Mouse (Mus musculus) forebrain, embryonic 15.5 days (tissue): ENCODE results near the gene Slc25a21. TPM values are rescaled to one million over a fixed set of nuclear protein-coding genes. Genes with fewer than 3 reads are reported as not detected.
A peak's percentile ranks its signal among the peaks of the same experiment; 100 is the strongest.
"Not testable (repeated sequence)": the region's sequence is repeated elsewhere in the genome, so short reads cannot be mapped to it uniquely, and the experiment has no call there.

Experiments used
- ATAC-seq: fragments of 200-750 bp; cut with Nextera tagmentation; replicated peaks from 2 replicates; pipeline ENCODE4 v1.8.0; 2017; ENCODE audit warnings: mild to moderate bottlenecking, moderate TSS enrichment, moderate library complexity
- H3K27ac ChIP-seq: fragments of 300-500 bp; sonication (generic); replicated peaks from 2 replicates; pipeline ENCODE4 v1.5.1; 2015; ENCODE audit warnings: mild to moderate bottlenecking, inconsistent platforms
- H3K27me3 ChIP-seq: fragments of 300-500 bp; sonication (generic); 2 replicates; pipeline ENCODE4 v1.6.1; 2015; ENCODE audit warnings: inconsistent platforms
- H3K36me3 ChIP-seq: fragments of 300-500 bp; sonication (generic); 2 replicates; pipeline ENCODE4 v1.6.1; 2015; ENCODE audit warnings: mild to moderate bottlenecking, inconsistent platforms
- H3K4me1 ChIP-seq: fragments of 300-500 bp; sonication (generic); 2 replicates; pipeline ENCODE4 v1.6.1; 2015; ENCODE audit warnings: inconsistent platforms
- H3K4me2 ChIP-seq: fragments of 300-500 bp; sonication (generic); replicated peaks from 2 replicates; pipeline ENCODE4 v1.6.1; 2015; ENCODE audit warnings: mild to moderate bottlenecking, inconsistent platforms
- H3K4me3 ChIP-seq: fragments of 300-500 bp; sonication (generic); 2 replicates; pipeline ENCODE4 v1.5.1; 2015; ENCODE audit warnings: mild to moderate bottlenecking, inconsistent platforms
- H3K9ac ChIP-seq: fragments of 300-500 bp; sonication (generic); replicated peaks from 2 replicates; pipeline ENCODE4 v1.6.1; 2015; ENCODE audit warnings: mild to moderate bottlenecking, inconsistent platforms
- H3K9me3 ChIP-seq: fragments of 300-500 bp; sonication (generic); 2 replicates; pipeline ENCODE4 v1.6.1; 2016; ENCODE audit warnings: inconsistent platforms
- WGBS: fragments of 180-500 bp; shearing (Covaris S2); methylation state at CpG from one replicate; pipeline ENCODE4 v1.1.7; 2015; ENCODE audit warnings: mixed read lengths; 5-methylcytosine and 5-hydroxymethylcytosine counted together
- polyA plus RNA-seq: library from polyadenylated mRNA; unstranded; fragments of >200 nt; fragmentation: Nextera tagmentation; extraction: Ambion mirVana; gene quantifications from 2 replicates; pipeline ENCODE4 v1.2.1, GENCODE M21; 2015

Slc25a21 gene
- 0.08 TPM in 1 of 2 replicates, not detected in the other for polyA plus RNA-seq

DNA sequence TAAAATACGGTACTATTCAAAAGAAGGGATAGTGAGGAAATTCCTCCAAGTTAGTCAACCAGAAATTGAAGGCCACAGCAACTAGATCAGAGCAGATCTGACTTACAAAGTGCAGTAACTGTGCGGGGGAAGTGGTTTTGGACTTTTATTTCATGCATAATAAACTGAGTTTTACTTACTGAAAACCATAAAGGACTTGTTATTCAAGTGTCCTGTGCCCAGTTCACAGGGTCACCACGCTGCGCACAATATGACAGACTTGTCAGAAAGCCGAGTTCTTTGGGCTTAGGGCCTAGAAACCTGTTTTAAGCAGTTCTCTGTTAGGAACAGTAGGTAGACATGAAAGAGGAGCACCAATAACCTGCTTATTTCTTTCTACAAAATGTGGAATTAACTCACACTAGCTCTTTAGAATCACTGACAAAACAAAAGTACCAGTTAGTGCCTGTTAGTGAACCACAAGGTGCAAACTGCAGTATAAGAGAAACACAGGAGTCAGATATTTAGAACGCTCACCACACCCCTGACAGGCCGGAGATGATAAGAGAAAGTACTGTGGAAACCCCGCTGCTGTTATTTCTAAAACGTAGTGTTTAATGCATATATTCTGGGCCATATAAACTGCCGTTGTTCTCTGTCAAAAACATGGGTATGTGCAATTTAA is at the start of gene Slc25a21:
TSS of gene Slc25a21 (minus strand) at position 110 of the 664 bp plus-strand sequence.
- Histone ChIP-seq H3K4me1 (peaks cover 9% of the 10 kb centered on the region), H3K27ac (no peak within 1 kb of the TSS), H3K4me2 (peak within 1 kb of the TSS; percentile 95), H3K27me3 (0 out of 2 replicates have a peak, but pooled peaks cover 7% of the 10 kb centered on the region), H3K4me3 (peak within 1 kb of the TSS; percentile 47), H3K9me3 (no peaks in the 10 kb centered on the region), H3K36me3 (no peaks in the 10 kb centered on the region), H3K9ac (peak within 1 kb of the TSS; percentile 45)
- 64% methylated on average over 10 of the region's 10 CpGs for WGBS
- no peak for ATAC-seq

DNA sequence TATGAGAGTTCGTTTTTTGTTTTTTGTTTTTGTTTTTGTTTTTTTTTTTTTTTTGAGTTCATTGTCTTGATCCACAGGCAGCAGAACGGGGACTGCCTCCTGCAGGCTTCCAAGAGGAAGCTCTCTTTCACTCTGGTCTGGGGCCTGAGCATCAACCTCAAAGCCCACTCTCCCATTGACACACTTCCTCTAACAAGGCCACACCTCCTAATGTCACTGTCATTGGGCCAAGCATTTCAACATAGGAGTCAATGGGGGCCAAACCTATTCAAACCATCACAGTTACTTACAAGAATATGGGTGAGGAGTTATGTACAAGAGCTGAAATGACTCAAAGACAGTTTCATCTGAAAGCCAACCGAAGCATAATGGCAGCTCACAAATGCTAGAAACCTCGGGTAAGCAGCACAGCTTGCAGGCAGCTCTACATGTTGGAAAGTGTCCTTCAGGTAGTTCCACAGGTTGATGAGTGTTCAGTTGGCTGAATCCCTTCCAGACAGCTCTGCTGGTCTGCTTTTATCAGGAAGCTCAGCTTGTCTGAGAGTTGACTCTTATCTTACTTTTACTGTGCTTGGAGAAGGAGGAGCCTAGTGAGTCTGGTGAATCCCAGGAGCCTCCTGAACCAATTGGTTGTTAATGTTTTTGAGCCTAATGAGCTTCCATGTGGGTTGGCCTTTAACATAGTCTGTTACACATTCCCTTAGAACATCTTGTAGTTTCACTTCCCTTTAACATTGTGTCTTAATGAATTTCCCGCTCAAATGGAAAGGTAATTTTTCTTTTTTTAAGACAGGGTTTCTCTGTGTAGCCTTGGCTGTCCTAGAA is 46.6 kb upstream of the Slc25a21 start:
- Histone ChIP-seq H3K9ac (no peak overlapping the region), H3K4me3 (no peak overlapping the region), H3K27me3 (no peaks in the 10 kb centered on the region), H3K4me1 (no peaks in the 10 kb centered on the region), H3K4me2 (no peak overlapping the region), H3K36me3 (peaks cover 16% of the 10 kb centered on the region), H3K9me3 (no peaks in the 10 kb centered on the region), H3K27ac (no peak overlapping the region)
- ATAC-seq: no peak
- WGBS: 89% methylated on average over 5 of the region's 5 CpGs

DNA sequence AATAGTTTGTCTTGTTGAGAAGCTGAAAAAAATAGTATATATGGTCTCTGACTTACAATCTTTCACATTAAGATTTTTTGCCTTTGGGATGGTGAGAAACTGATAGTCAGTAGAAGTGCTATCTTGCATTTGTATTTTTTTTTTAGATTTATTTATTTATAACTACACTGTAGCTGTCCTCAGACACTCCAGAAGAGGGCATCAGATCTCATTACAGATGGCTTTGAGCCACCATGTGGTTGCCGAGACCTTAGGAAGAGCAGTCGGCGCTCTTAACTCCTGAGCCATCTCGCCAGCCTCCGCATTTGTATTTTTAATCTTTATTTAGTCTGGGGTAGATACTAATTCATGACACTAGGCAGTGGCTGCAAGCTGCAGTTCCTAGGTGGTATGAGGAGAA is 36.1 kb upstream of the Slc25a21 start:
- Histone ChIP-seq H3K4me3 (no peak overlapping the region), H3K27ac (no peak overlapping the region), H3K9ac (no peak overlapping the region), H3K4me2 (no peak overlapping the region), H3K4me1 (peaks cover 9% of the 10 kb centered on the region), H3K36me3 (peaks cover 3% of the 10 kb centered on the region), H3K27me3 (no peaks in the 10 kb centered on the region), H3K9me3 (no peaks in the 10 kb centered on the region)
- ATAC-seq: no peak
- 91% methylated on average over 5 of the region's 5 CpGs for WGBS

DNA sequence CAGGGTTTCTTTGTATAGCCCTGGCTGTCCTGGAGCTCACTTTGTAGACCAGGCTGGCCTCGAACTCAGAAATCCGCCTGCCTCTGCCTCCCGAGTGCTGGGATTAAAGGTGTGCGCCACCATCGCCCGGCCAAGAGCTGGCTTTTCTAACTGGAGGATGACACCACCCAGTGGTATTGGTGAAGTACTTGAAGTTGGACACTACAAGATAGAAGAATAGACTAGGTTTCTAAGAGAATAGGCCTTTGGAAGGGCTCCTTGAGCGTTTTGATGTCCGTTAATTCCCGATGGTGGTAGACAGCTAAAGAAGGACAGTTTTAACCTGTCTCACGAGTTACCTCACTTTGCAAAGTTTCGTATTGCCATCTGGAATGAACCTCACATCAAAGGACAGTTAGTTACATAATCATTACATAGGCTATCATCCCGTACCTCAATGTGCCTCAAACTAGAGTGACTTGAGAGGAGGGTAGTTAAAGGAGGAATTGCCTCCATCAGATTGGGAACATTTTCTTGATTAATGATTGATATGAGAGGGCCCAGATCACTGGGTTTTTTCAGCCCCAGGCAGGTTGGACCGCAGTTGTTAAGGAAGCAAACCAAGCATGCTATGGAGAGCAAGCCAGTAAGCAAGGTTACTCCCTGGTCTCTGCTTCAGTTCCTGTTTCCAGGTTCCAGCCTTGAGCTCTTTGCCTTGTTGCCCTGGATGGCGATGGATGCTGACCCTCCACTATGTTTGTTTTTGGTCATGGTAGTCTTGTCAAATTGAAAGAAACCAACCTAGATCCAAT is 34.0 kb upstream of the Slc25a21 start:
- Histone ChIP-seq H3K27ac (no peak overlapping the region), H3K4me2 (peak overlapping the region; percentile 60), H3K4me3 (peak overlapping the region; percentile 88), H3K9me3 (no peaks in the 10 kb centered on the region), H3K36me3 (no peaks in the 10 kb centered on the region), H3K9ac (peak overlapping the region; percentile 77), H3K4me1 (peaks cover 9% of the 10 kb centered on the region), H3K27me3 (no peaks in the 10 kb centered on the region)
- 73% methylated on average over 14 of the region's 14 CpGs for WGBS
- 0 out of 2 replicates have a peak, but pooled peaks have one; percentile 1 for ATAC-seq

DNA sequence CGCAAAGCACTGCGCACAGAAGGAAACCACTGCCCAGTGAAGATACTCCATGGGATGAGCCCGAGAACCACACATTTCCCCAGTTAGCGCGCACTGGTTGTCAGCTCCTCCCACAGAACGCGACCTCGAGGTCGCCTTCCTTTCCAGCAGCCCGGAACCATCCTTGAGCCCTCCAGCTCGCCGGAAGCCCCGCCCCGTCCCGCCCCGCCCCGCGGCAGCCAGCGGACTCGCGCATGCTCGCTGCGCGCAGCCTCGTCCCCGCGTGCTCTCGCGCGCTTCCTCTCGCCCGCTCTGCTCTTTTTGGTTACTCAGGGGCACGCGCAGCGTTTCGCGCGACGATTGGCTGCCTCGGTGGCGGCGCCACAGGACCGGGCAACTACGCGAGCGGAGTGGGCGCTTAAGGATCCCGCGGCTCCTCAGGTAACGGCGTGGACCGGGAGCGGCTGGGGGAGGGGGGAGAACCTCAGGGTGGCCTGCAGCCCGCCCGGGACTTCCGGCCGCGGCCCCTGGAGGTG is 33.0 kb upstream of the Slc25a21 start, which contains the start of the genes Prps1l3 and Mipol1:
TSS of gene Prps1l3 (plus strand) at position 221 of the 515 bp plus-strand sequence.
TSS of gene Mipol1 (plus strand) at position 236 of the 515 bp plus-strand sequence.
- Histone ChIP-seq H3K9me3 (no peaks in the 10 kb centered on the region), H3K27ac (peak within 1 kb of the TSS; percentile 82), H3K4me2 (peak within 1 kb of the TSS; percentile 60), H3K4me1 (peaks cover 9% of the 10 kb centered on the region), H3K4me3 (peak within 1 kb of the TSS; percentile 88), H3K9ac (peak within 1 kb of the TSS; percentile 77), H3K27me3 (no peaks in the 10 kb centered on the region), H3K36me3 (no peaks in the 10 kb centered on the region)
- under 1% methylated on average over 58 of the region's 58 CpGs for WGBS
- peak; percentile 98 for ATAC-seq

DNA sequence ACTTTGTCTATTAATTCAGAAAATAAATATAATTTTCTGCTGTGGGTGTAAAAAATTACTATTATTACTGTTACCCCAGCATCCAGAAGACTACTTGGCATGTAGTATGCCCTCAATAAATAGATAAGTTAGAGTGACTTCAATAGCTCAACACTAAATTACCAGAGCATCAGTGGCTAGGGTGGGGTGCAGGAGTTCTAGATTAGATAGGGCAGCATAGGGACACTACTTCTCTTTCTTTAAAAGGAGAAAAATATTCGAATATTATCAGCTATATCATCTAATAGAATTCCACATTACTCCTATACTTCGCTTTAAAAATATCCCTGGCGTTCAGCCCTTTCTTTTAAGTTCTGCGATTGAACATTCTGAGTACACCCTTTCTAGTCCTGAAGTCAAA is 32.4 kb upstream of the Slc25a21 start:
- WGBS: 33% methylated on average over 4 of the region's 4 CpGs
- no peaks in the 10 kb centered on the region for H3K27me3 ChIP-seq
- H3K27ac ChIP-seq: peak overlapping the region; percentile 82
- H3K4me3 ChIP-seq: peak overlapping the region; percentile 88
- H3K4me2 ChIP-seq: peak overlapping the region; percentile 60
- peaks cover 9% of the 10 kb centered on the region for H3K4me1 ChIP-seq
- no peaks in the 10 kb centered on the region for H3K36me3 ChIP-seq
- ATAC-seq: peak; percentile 1; the same call in 1 of the 2 replicates
- H3K9ac ChIP-seq: peak overlapping the region; percentile 77
- H3K9me3 ChIP-seq: no peaks in the 10 kb centered on the region

DNA sequence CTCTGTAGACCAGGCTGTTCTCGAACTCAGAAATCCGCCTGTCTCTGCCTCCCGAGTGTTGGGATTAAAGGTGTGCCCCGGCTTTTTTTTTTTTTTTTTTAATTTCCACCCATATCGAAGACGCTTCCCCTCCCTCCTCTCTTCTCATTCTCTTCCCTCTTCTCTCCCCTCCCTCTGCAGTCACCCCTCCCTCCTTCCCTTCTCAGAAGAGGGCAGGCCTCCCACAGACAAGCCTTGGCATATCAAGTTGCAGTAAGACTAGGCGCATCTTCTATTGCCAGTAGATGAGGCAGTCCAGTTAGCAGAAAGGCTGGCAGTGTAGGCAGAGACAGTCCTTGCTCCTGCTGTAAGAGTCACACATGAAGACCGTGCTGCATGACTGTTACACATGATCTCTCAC is 30.5 kb upstream of the Slc25a21 start:
- no peak for ATAC-seq
- H3K9ac ChIP-seq: no peak overlapping the region
- H3K4me1 ChIP-seq: peaks cover 9% of the 10 kb centered on the region
- no peaks in the 10 kb centered on the region for H3K36me3 ChIP-seq
- H3K27me3 ChIP-seq: no peaks in the 10 kb centered on the region
- H3K4me2 ChIP-seq: no peak overlapping the region
- H3K27ac ChIP-seq: no peak overlapping the region
- WGBS: 93% methylated on average over 4 of the region's 8 CpGs
- no peaks in the 10 kb centered on the region for H3K9me3 ChIP-seq
- no peak overlapping the region for H3K4me3 ChIP-seq

DNA sequence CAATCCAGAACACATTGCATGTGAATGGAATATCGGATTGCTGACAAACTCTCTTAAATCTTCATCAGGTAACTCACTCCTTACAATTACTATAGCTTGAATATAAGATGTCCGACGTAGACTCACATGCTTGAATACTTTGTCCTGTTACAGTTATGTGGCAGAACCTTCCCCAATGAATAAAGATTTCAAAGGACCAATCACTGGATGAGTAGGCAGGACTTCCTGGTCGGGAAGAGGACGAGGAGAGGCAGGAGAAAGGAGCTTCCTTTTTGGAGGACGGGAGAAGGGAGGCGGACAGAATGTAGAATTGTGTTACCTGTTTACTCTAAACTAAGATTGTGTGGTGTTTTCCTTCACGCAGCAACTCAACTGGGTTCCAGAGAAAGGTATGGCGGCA is 29.1 kb upstream of the Slc25a21 start:
- Histone ChIP-seq H3K27ac (no peak overlapping the region), H3K4me1 (peaks cover 7% of the 10 kb centered on the region), H3K27me3 (no peaks in the 10 kb centered on the region), H3K9me3 (no peaks in the 10 kb centered on the region), H3K36me3 (no peaks in the 10 kb centered on the region), H3K9ac (no peak overlapping the region), H3K4me3 (no peak overlapping the region), H3K4me2 (no peak overlapping the region)
- ATAC-seq: no peak
- 92% methylated on average over 9 of the region's 9 CpGs for WGBS

DNA sequence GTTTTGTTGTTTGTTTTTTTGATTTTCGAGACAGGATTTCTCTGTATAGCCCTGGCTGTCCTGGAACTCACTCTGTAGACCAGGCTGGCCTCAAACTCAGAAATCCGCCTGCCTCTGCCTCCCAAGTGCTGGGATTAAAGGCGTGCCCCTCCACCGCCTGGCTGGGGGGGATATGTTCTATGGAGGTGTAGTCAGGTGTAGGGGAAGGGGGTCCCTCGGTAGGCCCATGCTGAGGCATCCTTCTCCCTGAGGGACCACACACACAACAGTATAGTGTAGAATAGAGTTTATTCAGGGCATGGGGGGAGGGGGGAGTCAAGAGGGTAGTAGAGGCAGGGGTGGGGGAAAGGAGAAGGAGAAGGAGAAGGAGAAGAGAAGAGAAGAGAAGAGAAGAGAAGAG is 15.2 kb upstream of the Slc25a21 start:
- H3K9me3 ChIP-seq: not testable (repeated sequence)

DNA sequence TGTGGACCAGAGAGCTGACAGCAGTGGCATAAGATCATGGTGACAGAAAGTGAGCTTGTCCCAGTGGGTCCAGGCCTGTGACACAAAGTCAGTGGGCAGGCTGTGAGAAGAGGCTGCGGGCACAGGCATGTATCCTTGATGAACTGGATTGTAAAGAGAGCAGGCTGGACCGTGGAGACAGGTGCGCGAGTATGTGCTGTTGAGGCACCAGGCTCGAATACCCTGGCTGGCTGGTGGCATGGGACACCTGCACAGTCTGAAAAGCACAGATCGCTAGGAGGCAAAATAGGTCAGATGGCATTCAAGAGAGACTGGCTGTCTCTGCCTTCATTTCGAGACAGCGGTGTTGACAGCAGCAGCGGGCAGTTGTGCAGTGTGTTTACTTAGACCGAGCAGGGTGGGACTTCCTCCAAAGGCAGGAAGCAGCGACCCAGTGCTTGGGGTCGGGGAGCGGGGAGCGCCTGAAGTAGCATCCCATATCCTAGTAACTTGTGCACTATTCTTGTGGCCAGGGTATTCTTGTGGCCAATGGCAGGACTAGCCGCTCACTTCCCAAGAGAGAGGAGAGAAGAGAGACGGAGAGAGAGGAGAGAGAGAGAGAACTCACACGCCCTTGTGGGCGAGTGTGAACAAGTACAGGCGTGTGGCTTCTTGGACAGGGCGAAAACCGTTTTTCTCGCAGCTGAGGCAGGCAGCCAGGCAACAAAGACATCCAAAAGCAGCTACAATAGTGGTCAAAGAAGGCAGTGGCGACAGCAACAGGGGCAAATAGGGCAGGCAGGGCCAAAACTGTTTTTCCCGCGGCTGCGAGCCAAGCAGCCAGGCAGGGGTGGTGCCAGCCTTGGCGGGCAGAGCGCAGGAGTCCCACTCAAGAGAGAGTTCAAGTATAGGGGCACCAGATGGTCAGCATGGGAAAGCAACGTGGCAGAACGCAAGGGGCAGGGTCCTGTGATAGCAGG is 14.4 kb upstream of the Slc25a21 start:
- H3K36me3 ChIP-seq: no peaks in the 10 kb centered on the region
- no peaks in the 10 kb centered on the region for H3K27me3 ChIP-seq
- peak overlapping the region; percentile 38 for H3K9ac ChIP-seq
- no peak overlapping the region for H3K27ac ChIP-seq
- H3K4me1 ChIP-seq: peaks cover 8% of the 10 kb centered on the region
- H3K9me3 ChIP-seq: no peaks in the 10 kb centered on the region
- ATAC-seq: peak; percentile 80
- WGBS: 8% methylated on average over 30 of the region's 30 CpGs
- peak overlapping the region; percentile 38 for H3K4me3 ChIP-seq
- peak overlapping the region; percentile 51 for H3K4me2 ChIP-seq

More for the DNA sequence above, 15.2 kb upstream of the Slc25a21 start:
- not testable (repeated sequence) for H3K27me3 ChIP-seq, H3K27ac ChIP-seq, H3K4me1 ChIP-seq, H3K4me2 ChIP-seq, H3K4me3 ChIP-seq, H3K9ac ChIP-seq, H3K36me3 ChIP-seq
- peak; percentile 66 for ATAC-seq
- 82% methylated on average over 5 of the region's 5 CpGs for WGBS
